Mouse (Mus musculus) right cerebral cortex, postnatal 4 days (tissue): ENCODE measurements around the gene Bcl9l.

Experiments
- DNase-seq: peaks from one replicate; pipeline ENCODE4 v3.0.0-alpha.2; 2022

Gene Bcl9l

DNA sequence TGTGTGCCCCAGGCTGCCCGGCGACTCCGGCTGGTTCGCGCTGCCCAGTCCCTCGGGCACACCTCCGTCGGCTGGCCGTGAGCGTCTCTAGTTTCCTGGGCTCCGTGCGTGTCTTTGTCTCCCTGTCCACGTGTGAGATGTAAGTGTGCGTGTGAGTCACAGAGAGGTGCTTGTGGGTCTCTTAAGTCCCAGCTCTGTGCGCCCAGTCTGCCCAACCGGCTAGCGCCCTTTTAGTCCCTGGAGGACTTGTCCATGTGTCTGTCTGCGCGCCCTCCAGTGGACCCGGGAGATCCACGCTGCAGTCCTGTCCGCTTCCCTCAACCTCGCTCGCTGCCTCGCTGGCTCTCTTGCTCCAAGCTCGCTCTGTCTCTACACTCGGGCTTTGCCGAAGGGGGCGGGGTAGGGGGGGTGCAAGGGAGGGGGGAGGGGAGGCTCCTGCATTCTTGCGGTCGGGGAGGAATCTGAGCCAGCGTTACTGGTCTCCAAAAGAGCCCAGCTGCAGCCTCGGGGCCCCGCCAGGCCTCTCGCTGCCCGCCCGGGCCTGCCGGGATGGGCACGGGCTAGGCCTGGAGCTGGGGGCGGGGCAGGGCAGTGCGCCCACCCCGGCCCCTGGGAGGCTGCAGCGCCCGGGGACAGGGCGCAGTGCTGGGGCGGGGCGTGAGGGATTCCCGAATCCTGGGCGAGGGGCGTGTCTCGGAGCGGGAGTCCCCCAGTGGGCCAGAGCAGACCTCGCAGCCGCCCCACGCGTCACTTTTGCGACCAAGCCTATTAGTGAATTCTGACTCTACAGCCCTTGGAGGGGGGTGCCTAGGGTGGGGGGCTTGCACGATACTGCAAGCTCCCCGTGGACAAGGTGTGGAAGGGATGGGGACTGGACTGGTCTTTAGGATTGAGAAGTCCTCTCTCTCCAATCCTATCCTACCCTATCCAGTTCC is 16.1 kb downstream of the Bcl9l start:
- DNase-seq = peak; percentile 65

DNA sequence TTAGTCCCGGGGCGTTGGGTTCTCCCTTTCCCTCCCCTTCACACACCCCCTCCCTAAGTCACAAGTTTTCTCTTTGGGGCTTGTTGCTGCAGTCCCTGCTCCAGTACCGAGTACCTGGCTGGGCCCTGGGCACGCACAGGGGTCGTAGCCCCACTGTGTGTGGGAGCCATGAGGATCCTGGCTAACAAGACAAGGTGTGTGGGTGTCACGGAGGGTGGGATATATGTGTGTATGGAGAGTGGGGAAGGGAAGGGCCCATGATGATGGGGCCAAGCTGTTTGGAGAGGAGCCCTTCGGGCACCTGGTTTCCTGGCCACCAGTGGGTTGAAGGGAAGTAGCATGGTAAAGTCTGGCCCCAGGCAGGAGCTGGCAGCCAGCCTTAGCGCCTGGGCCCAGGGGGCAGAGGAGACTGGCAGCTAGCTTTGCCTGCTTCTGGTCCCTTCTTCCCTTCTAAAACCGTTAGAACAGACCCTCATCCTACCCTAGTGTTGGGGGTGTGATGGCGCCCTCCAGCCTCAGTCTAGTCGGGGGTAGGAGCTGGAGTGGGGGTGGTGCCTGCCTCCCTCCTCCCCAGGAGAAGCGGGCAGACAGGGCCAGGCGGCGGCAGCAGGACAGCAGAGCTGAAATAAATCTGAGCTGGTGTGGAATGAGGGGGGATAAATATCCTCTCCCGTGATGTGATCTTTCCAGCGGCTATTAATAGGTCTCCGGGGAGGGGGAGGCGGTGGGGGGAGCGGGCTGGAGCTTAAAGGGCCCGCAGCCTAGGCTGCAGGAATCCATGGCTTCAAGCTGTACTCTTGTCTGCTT is 16.9 kb downstream of the Bcl9l start:
- no peak for DNase-seq

DNA sequence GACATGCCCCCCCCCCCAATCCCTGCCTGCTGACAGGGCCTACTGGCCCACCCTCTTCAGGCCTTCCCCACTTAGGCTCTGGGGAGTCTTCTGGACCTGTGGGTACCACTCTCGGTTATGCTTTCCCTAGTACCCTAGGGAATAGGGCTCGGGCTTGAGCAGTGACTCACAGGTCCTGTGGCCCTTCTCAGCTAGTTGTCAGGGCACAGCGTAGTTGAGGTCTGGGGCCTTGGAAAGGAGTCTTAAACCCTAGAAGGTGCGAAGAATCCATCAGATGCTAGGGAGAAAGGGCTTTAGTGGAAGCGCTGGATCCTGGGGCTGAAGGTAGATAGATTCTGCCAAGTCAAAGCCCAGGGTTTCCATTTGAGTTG is 17.5 kb downstream of the Bcl9l start:
- no peak for DNase-seq

DNA sequence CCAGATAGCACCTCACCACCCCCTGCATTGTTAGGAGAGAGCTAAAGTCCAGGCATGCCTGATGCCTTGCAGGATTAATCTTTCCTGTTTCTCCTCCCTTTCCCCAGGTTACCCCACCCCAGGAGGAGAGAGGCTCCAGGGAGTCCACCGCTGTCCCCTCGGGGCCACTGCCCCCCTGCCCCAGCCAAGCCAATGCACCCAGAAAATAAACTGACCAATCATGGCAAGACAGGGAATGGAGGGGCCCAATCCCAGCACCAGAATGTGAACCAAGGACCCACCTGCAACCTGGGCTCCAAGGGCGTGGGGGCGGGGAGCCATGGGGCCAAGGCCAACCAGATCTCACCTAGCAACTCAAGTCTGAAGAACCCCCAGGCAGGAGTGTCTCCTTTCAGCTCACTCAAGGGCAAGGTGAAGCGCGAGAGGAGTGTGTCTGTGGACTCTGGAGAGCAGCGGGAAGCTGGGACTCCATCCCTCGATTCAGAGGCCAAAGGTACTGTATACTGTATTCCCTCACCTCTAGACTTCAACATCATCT is 18.1 kb downstream of the Bcl9l start:
- no peak for DNase-seq

DNA sequence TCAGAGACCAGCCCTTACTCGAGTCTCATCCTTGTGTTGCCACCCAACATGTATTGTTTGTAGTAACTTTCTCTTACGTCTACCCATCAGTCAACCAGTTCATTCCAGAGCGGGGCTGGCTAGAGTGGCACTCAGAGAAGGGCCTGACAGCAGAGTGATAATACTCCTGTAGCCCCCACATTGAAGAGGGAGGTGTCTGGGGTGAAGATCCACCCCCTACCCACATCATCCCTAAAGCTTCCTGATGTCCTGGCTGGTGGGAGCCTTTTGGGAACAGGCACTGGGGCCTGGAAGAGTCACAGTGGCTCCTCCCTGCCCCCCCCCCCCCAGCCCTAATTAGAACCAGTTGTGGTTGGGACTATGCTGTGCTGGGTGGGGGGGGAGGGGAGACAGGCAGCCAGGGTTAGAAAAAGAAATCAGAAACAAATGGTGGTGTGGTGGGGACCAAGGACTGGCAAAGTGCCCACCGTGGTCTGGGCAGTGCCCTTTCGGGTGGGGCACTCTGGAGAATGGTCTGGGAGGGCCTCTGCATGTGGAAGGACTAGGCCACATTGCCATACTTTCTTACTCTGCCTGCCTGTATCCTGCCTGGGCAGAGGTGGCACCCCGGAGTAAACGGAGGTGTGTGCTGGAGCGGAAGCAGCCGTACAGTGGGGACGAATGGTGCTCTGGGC is 18.7 kb downstream of the Bcl9l start:
- DNase-seq = no peak

DNA sequence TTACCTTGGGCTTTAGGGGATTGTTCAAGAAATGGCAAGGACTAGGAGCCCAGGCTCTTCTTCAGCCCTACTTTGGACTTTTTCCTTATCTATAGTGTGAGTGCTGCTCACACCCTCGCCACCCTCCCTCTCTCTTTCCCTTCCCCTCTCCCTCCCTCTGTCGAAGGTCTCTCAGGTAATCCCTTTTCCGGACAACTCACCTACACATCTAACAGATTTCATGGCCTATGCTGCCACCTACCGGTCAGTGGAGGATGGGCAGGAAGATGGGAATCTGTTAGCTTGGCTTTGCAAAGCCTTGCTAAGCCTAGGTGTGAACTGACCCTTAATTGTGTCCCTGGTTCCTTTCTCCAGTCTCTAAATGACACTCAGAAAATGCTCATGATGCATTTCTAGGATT is 19.4 kb downstream of the Bcl9l start:
- DNase-seq = peak; percentile 78

DNA sequence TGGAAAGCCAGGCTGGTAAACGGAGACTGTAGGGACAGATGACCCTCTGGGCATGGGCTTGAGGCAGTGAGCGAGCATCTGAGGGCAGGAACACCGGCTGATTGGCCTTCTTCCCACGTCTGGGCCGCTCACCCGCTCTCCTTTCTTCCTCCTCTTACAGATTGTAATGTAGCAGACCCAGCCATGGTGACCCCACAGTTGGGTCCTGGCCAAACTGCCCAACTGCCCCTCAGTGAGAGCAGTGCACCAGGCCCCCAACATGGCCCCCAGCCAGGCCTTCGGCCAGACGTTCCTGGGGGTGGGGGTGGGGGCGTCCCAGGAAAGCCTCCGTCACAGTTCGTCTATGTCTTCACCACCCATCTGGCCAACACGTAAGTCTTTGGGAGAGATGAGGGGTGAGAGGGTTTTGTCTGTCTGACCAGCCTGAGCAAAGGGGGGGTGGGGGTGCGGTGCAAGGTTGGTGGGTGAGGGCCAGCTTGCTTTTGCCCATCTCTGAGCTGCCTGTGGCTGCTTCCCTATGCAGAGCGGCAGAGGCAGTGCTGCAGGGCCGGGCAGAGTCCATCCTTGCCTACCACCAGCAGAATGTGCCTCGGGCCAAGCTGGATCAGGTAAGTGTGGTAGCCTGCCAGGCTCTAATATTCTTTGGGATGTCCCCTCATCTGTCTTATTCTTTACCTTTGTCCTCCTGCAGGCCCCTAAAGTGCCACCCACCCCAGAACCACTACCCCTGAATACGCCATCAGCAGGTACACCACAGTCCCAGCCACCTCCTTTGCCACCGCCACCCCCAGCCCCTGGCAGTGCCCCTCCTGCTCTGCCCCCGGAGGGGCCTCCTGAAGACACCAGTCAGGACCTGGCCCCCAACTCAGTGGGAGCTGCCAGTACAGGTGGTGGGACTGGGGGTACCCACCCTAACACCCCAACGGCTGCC is 22.5 kb downstream of the Bcl9l start:
- DNase-seq = no peak

DNA sequence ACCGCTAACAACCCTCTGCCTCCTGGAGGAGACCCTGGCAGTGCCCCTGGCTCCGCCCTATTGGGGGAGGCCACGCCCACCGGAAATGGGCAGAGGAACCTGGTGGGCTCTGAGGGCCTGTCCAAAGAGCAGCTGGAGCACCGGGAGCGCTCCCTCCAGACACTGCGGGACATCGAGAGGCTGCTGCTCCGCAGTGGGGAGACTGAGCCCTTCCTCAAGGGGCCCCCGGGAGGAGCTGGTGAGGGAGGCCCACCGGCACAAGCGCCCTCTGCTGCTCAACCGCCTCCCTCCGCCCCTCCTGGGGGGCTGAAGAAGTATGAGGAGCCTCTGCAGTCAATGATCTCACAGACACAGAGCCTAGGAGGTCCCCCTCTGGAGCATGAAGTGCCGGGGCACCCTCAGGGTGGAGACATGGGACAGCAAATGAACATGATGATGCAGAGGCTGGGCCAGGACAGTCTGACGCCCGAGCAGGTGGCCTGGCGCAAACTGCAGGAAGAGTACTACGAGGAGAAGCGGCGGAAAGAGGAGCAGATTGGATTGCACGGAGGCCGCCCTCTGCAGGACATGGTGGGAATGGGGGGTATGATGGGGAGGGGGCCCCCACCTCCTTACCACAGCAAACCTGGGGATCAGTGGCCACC is 23.3 kb downstream of the Bcl9l start:
- DNase-seq = no peak

DNA sequence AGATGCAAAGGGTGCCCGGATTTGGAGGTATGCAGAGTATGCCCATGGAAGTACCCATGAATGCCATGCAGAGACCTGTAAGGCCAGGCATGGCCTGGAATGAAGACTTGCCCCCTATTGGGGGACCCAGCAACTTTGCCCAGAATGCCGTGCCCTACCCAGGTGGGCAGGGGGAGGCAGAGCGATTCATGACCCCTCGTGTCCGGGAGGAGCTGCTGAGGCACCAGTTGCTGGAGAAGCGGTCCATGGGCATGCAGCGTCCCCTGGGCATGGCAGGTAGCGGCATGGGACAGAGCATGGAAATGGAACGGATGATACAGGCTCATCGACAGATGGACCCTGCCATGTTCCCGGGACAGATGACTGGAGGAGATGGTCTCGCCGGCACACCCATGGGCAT is 23.9 kb downstream of the Bcl9l start:
- DNase-seq = no peak

DNA sequence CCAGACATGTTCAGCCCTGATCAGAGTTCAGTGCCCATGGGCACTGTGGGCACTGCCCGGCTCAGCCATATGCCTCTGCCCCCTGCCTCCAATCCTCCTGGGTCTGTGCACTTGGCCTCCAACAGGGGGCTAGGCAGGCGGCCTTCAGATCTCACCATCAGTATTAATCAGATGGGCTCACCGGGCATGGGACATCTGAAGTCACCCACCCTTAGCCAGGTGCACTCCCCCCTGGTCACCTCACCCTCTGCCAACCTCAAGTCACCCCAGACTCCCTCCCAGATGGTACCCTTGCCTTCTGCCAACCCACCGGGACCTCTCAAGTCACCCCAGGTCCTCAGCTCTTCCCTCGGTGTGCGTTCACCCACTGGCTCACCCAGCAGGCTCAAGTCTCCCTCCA is 24.7 kb downstream of the Bcl9l start:
- no peak for DNase-seq

DNA sequence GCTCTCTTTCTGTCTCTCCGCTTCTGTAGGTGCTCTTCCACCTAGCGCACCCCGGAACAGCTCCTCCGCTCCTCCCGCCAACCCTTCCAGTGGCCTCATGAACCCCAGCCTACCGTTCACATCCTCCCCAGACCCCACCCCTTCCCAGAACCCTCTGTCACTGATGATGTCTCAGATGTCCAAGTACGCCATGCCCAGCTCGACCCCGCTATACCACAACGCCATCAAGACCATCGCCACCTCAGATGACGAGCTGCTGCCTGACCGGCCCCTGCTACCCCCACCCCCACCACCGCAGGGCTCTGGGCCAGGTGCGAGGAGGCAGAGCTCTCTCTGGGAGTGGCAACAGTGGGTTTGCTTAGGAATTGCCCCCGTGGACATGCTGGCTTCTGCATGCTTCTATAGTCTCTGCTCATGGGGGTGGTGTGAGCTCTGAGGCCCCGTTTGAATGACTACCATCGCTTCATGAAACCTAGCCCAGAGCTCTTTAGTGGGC is 25.5 kb downstream of the Bcl9l start:
- no peak for DNase-seq

DNA sequence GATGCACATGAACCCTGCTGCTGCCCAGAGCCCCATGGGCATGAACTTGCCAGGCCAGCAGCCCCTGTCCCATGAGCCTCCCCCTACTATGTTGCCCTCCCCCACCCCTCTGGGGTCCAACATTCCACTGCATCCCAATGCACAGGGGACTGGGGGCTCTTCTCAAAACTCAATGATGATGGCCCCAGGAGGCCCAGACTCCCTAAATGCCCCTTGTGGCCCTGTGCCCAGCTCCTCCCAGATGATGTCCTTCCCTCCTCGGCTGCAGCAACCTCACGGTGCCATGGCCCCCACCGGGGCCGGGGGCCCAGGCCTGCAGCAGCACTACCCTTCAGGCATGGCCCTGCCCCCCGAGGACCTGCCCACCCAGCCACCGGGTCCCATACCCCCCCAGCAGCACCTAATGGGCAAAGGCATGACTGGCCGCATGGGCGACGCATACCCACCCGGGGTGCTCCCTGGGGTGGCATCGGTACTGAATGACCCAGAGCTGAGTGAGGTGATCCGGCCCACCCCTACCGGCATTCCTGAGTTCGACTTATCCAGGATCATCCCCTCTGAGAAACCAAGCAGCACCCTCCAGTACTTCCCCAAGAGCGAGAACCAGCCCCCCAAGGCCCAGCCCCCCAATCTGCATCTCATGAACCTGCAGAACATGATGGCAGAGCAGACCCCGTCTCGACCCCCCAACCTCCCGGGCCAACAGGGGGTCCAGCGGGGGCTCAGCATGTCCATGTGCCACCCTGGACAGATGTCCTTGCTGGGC is 26.3 kb downstream of the Bcl9l start:
- no peak for DNase-seq

DNA sequence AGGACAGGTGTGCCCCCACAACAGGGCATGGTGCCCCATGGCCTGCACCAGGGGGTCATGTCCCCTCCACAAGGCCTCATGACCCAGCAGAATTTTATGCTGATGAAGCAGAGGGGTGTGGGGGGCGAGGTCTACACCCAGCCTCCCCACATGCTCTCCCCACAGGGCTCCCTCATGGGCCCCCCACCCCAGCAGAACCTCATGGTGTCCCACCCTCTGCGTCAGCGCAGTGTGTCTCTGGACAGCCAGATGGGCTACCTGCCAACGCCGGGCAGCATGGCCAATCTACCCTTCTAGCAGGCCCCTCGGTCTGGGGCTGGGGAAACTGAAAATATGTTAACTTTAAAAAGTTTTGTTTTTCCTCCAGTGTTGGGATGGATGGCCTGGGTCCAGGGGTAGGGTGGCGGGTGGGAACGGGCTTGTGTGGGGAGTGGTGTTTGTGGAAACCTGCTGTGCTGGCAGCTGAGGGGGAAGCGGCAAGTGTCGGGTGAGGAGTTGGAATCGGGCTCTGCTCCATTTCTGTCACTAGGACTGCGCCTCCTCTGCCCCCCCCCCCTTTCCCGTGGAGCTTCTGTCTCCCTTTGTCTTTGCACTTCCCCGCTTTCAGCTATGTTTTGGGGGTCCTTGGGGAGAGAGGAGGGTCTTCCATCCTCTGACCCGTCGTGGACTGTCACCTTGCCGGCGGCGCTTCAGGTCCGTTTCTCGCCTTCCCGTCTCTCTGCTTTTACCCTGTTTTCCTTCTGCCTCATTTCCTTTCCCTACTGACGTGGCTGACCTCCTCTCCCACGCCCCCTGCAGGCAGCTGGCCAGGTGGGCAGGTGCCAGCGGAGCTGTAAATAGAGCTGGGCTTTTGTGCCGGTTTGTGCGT is 27.1 kb downstream of the Bcl9l start:
- peak; percentile 84 for DNase-seq

DNA sequence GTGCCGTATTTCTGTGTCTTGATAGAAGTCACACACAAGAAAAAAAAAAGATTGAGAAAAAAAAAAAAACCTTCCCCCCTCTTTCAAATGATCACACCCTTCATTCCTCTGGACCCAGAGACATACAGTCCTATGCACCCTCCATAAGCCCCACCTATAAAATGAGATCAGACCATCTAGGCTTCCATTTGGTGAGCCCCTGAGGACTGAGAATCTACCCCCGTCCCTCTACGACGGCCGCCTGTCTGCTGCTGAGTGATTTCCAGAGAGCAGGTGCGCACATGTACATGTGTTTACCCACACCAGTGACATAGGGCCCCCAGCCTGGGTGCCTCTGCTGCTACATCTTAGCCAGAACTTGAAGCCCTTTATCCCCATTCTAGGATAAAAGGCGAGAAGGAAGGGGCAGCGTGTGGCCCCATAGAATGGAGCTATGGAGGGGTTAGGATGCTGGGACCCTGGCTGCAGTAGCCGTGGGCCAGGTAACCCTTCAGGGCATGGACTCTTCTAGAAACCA is 27.8 kb downstream of the Bcl9l start:
- peak; percentile 13 for DNase-seq

DNA sequence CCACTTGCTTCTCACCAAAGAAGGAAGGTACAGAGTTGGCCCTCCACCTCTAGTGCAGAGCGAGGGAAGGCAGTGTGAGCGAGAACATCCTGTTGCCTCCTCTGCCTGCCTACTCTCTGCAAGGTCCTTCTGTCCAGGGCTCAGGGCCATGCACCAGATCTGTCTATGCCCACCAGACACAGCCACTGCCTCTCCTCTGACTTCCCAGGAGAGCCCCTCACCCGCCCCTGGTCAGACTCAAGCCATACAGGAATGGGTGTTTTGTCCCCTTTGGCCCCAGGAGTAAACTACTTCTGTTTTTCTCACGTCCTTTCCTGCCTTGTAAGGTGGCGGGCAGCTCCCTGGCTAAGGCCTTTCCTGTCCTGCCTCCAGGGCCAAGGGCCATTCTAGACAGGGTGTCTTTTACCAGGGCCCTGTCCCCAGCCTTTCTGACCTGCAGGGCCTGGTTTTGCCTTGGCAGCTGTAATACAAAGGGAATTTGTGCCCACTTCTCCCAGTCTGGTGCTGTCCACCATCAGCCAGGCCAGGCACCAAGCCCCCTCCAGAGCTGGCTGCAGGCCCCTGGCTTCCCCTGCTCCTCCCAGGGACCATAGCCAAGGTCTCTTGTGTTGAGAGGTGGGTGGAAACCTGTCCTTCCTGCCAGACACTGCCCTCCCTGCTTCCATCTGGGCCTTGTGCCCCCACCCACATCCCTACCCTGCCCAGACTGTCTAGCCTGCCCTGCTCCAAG is 28.4 kb downstream of the Bcl9l start:
- peak; percentile 21 for DNase-seq

DNA sequence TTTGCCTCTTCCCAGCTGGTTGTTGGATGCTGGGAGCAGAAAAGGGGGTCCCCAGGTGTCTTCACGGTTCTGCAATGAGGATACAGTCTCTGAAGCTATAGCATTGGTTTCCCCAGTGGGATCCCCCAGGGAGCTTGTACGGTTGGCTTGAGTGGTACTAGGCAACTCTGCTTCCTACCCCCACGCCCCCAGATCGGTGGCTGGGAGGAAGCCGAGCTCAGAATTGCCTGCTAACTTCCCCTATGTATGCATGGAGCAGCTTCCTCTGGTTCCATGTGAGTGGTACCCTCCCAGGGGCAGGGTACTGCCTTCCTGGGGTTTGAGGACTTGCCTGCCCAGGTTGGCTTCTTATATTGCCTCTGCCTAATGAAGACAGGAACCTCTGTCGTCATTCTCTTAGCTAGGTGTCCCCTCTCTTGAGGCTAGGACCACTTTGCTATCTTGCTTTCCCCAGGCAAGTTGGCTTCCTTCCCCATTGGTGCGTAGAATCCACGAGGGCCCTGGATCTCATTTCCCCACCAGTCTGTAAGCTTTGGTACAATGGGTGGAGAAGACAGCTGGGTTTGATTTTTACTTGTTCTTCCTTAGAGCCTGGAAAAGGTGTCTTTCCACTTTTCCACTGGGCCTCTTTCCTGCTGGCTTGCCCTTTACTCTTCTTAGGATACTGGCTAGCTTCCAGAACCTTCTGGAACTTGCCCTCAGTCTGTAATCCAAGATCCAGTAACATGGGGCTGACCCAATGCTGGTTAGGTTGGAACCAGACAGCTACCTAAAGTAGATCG is 29.5 kb downstream of the Bcl9l start:
- DNase-seq = no peak

DNA sequence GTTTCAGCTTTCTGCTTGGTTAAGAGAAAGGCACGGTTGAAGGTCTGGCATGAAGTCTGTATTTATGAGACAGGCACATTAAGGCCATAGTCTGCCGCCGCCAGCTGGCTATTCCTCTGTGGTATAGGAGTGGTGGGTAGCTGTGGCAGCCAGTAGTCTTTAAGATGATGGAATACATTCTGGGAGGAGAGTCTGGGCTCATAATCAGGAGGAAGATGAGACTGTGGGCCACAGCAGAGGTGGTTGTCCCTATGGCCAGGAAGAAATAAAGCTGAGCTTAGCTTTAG is 30.0 kb downstream of the Bcl9l start:
- no peak for DNase-seq

DNA sequence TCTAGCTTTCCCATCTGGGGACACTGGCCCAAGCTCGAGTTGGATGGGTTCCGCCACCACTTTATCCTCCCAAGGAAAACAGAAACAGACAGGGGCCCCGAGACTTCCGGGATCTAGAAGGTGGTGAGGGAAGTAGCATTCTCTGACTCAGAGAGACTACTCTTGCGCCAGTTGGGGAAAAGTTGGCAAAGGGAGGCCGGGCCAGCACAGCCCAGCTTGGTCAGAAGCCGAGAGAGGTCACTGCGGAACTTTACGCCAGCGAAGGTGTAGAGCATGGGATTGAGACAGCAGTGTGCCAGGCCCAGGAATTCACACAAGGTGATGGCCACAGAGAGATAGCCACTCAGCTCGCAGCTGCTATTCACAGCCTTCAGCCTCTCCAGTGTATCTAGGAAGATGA is 30.5 kb downstream of the Bcl9l start:
- DNase-seq = no peak
